Mouse (Mus musculus) gastrocnemius, adult 18-20 months (tissue): ENCODE measurements around the gene Pigk. TPM values are rescaled to one million over a fixed set of nuclear protein-coding genes. Genes with fewer than 3 reads are reported as not detected.

Experiments used
- DNase-seq: peaks from one replicate; pipeline ENCODE4 v3.0.0; 2021; ENCODE audit warnings: low spot score
- total RNA-seq, 2 experiments: library from RNA; stranded (reverse); gene quantifications; 2 replicates each; pipeline ENCODE4 v1.2.3; 2021

The Pigk gene
- total RNA-seq, 2 experiments from 2014 or later, result 21.0 to 22.4 TPM

GRCm38 (mm10) chr3:152980978-152981974, 267.4 kb downstream of the Pigk start:
- no peak for DNase-seq

- DNase-seq, result no peak
Observed at GRCm38 (mm10) chr3:152981988-152982387, 268.1 kb downstream of the Pigk start, which contains the start of gene St6galnac5. Gene St6galnac5, minus strand, starts transcription at chr3:152982246.

- DNase-seq, result no peak
Observed at GRCm38 (mm10) chr3:152990787-152991186, 276.9 kb downstream of the Pigk start.

GRCm38 (mm10) chr3:152993608-152994007, 279.7 kb downstream of the Pigk start:
- no peak for DNase-seq

GRCm38 (mm10) chr3:152998106-152998505, 284.2 kb downstream of the Pigk start:
- DNase-seq, result no peak

- DNase-seq, result no peak
Observed at GRCm38 (mm10) chr3:152998901-152999300, 285.0 kb downstream of the Pigk start.

GRCm38 (mm10) chr3:153006893-153007292, 293.0 kb downstream of the Pigk start:
- no peak for DNase-seq

GRCm38 (mm10) chr3:153016355-153016754, 302.5 kb downstream of the Pigk start:
- no peak for DNase-seq

GRCm38 (mm10) chr3:153018051-153018450, 304.2 kb downstream of the Pigk start:
- DNase-seq, result no peak

- DNase-seq, result no peak
Observed at GRCm38 (mm10) chr3:153024016-153024415, 310.1 kb downstream of the Pigk start.

Other genes starting within 250 kb of the Pigk start
- under 1 TPM; 0.24 to 0.32 TPM for gene Ak5, start 45.7 kb upstream of the Pigk start, total RNA-seq